Mouse (Mus musculus): ENCODE measurements around the gene Nt5e.
A peak's percentile ranks its signal among the peaks of the same experiment; 100 is the strongest.
"Not testable (repeated sequence)": the region's sequence is repeated elsewhere in the genome, so short reads cannot be mapped to it uniquely, and the experiment has no call there.

Gene Nt5e

GRCm38 (mm10) chr9:88326930-88327901 lies at the start of gene Nt5e:
TSS of gene Nt5e (plus strand) at chr9:88327197.
- peak; percentile 73 for DNase-seq (ENCODE audit: low spot score)

GRCm38 (mm10) chr9:88277588-88277987 lies 49.4 kb upstream of the Nt5e start:
- no peak for DNase-seq (ENCODE audit: low spot score)

- peak; percentile 25 for DNase-seq (ENCODE audit: low spot score)
Observed at GRCm38 (mm10) chr9:88279728-88280127, 47.3 kb upstream of the Nt5e start.

- no peak for DNase-seq (ENCODE audit: low spot score)
Observed at GRCm38 (mm10) chr9:88289568-88290168, 37.3 kb upstream of the Nt5e start.

- no peak for DNase-seq (ENCODE audit: low spot score)
Observed at GRCm38 (mm10) chr9:88292836-88293370, 34.1 kb upstream of the Nt5e start.

GRCm38 (mm10) chr9:88295798-88296197 lies 31.2 kb upstream of the Nt5e start:
- DNase-seq (ENCODE audit: low spot score): no peak

GRCm38 (mm10) chr9:88296321-88296720 lies 30.7 kb upstream of the Nt5e start:
- no peak for DNase-seq (ENCODE audit: low spot score)

- DNase-seq (ENCODE audit: low spot score): not testable (repeated sequence)
Observed at GRCm38 (mm10) chr9:88297244-88297643, 29.8 kb upstream of the Nt5e start.

- no peak for DNase-seq (ENCODE audit: low spot score)
Observed at GRCm38 (mm10) chr9:88297871-88298658, 28.9 kb upstream of the Nt5e start.

GRCm38 (mm10) chr9:88307019-88307618 lies 19.9 kb upstream of the Nt5e start:
- DNase-seq (ENCODE audit: low spot score): no peak

GRCm38 (mm10) chr9:88309127-88309526 lies 17.9 kb upstream of the Nt5e start:
- no peak for DNase-seq (ENCODE audit: low spot score)

- no peak for DNase-seq (ENCODE audit: low spot score)
Observed at GRCm38 (mm10) chr9:88319226-88319625, 7.8 kb upstream of the Nt5e start.

GRCm38 (mm10) chr9:88324616-88325015 lies 2.4 kb upstream of the Nt5e start:
- DNase-seq (ENCODE audit: low spot score): no peak

- DNase-seq (ENCODE audit: low spot score): no peak
Observed at GRCm38 (mm10) chr9:88328666-88329065, 1.7 kb downstream of the Nt5e start.

GRCm38 (mm10) chr9:88329166-88329748 lies 2.3 kb downstream of the Nt5e start:
- peak; percentile 35 for DNase-seq (ENCODE audit: low spot score)

- no peak for DNase-seq (ENCODE audit: low spot score)
Observed at GRCm38 (mm10) chr9:88330316-88330715, 3.3 kb downstream of the Nt5e start.

- no peak for DNase-seq (ENCODE audit: low spot score)
Observed at GRCm38 (mm10) chr9:88332447-88332846, 5.5 kb downstream of the Nt5e start.

GRCm38 (mm10) chr9:88335839-88336238 lies 8.8 kb downstream of the Nt5e start:
- DNase-seq (ENCODE audit: low spot score): no peak

GRCm38 (mm10) chr9:88340819-88341218 lies 13.8 kb downstream of the Nt5e start:
- no peak for DNase-seq (ENCODE audit: low spot score)

GRCm38 (mm10) chr9:88342241-88342640 lies 15.2 kb downstream of the Nt5e start:
- no peak for DNase-seq (ENCODE audit: low spot score)

- no peak for DNase-seq (ENCODE audit: low spot score)
Observed at GRCm38 (mm10) chr9:88342701-88343100, 15.7 kb downstream of the Nt5e start.

Measured in lung, postnatal 25 days (tissue).